Mouse (Mus musculus) heart, postnatal 0 days (tissue): Measurements from ENCODE around the gene Fam189a1. TPM values are rescaled to one million over a fixed set of nuclear protein-coding genes. Genes with fewer than 3 reads are reported as not detected.

Experiments used
- ATAC-seq: fragments of 200-750 bp; cut with Nextera tagmentation; 2 replicates; pipeline ENCODE4 v1.8.0; 2017; ENCODE audit warnings: low read depth, moderate number of reproducible peaks, moderate library complexity; ENCODE audit not compliant: insufficient read depth
- DNase-seq: peaks from one replicate; pipeline ENCODE4 v3.0.0-alpha.2; 2016; ENCODE audit warnings: low spot score
- H3K27ac ChIP-seq: fragments of 300-500 bp; sonication (generic); 2 replicates; pipeline ENCODE4 v1.5.1; 2014; ENCODE audit warnings: low read depth, mild to moderate bottlenecking
- H3K27me3 ChIP-seq: fragments of 300-500 bp; sonication (generic); 2 replicates; pipeline ENCODE4 v1.6.1; 2014; ENCODE audit warnings: low read length, mixed read lengths; ENCODE audit not compliant: control insufficient read depth, insufficient read depth
- H3K36me3 ChIP-seq: fragments of 300-500 bp; sonication (generic); replicated peaks from 2 replicates; pipeline ENCODE4 v1.6.1; 2014; ENCODE audit warnings: low read length, mixed read lengths; ENCODE audit not compliant: control insufficient read depth, insufficient read depth
- H3K4me1 ChIP-seq: fragments of 300-500 bp; sonication (generic); 2 replicates; pipeline ENCODE4 v1.6.1; 2014; ENCODE audit warnings: antibody characterized with exemption; ENCODE audit not compliant: control insufficient read depth, insufficient read depth
- H3K4me2 ChIP-seq: fragments of 300-500 bp; sonication (generic); 2 replicates; pipeline ENCODE4 v1.6.1; 2014; ENCODE audit warnings: low read depth, mild to moderate bottlenecking, low read length, moderate library complexity
- H3K4me3 ChIP-seq: fragments of 300-500 bp; sonication (generic); 2 replicates; pipeline ENCODE4 v1.5.1; 2014; ENCODE audit warnings: low read depth, low read length
- H3K9ac ChIP-seq: fragments of 300-500 bp; sonication (generic); replicated peaks from 2 replicates; pipeline ENCODE4 v1.6.1; 2014; ENCODE audit warnings: low read depth, low read length, mixed read lengths
- H3K9me3 ChIP-seq: fragments of 300-500 bp; sonication (generic); replicated peaks from 2 replicates; pipeline ENCODE4 v1.6.1; 2016; ENCODE audit warnings: low read length; ENCODE audit not compliant: control insufficient read depth
- CTCF ChIP-seq: IDR thresholded peaks from 2 replicates; pipeline ENCODE4 v1.5.1; 2016; ENCODE audit warnings: antibody characterized with exemption, control low read depth, low read depth
- EP300 ChIP-seq: IDR thresholded peaks from 2 replicates; pipeline ENCODE4 v1.6.1; 2016; ENCODE audit warnings: antibody characterized with exemption, low read depth
- WGBS: fragments of 180-500 bp; shearing (Covaris S2); extraction: QIAGEN DNeasy Blood & Tissue Kit; methylation state at CpG from one replicate; pipeline ENCODE4 v1.1.7; 2014; 5-methylcytosine and 5-hydroxymethylcytosine counted together
- polyA plus RNA-seq: library from polyadenylated mRNA; unstranded; fragments of >200 nt; fragmentation: Nextera tagmentation; extraction: Ambion mirVana; gene quantifications from 2 replicates; pipeline ENCODE4 v1.2.1, GENCODE M21; 2015
- total RNA-seq: library from RNA; depleted of rRNA; stranded (reverse); fragments of >200 nt; gene quantifications from 2 replicates; pipeline ENCODE4 v1.2.3, GENCODE M21; 2014; ENCODE audit warnings: low replicate concordance

Gene Fam189a1
- total and polyA plus RNA-seq, 2 experiments from 2014 or later: 0.11 to 0.42 TPM

DNA sequence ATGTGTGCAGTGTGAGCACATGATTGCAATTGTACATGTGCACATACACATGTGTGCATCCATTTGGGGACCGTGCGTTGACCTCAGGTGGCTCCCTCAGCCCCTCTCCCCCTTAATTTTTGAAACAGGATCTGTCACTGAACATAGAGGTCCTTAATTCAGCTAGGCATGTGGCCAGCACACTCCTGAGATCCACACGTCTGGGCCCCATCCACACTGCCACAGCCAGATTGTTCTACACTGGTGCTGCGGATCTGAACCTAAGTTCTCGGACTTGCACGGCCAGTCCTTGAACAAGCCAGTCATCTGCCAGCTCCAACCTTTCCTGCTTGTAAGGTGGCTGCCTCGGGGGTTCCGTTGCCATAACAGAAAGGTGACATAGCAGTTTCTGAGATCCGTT, 7.3 kb downstream of the Fam189a1 start:
- TF ChIP-seq CTCF: no peak
- TF ChIP-seq EP300: no peak
- no peak overlapping the region for H3K4me3 ChIP-seq
- WGBS: 76% methylated on average over 9 of the region's 9 CpGs
- H3K27me3 ChIP-seq: peaks cover 9% of the 10 kb centered on the region; the same call in 1 of the 2 replicates
- no peak for ATAC-seq
- DNase-seq: no peak
- no peak overlapping the region for H3K9ac ChIP-seq
- H3K36me3 ChIP-seq: no peaks in the 10 kb centered on the region
- H3K4me1 ChIP-seq: no peaks in the 10 kb centered on the region
- no peak overlapping the region for H3K27ac ChIP-seq
- no peak overlapping the region for H3K4me2 ChIP-seq
- H3K9me3 ChIP-seq: no peaks in the 10 kb centered on the region

GRCm38 (mm10) chr7:65144881-65145280, 11.5 kb downstream of the Fam189a1 start:
- no peaks in the 10 kb centered on the region for H3K36me3 ChIP-seq
- ATAC-seq (no peak), DNase-seq (no peak)
- no peaks in the 10 kb centered on the region for H3K27me3 ChIP-seq
- no peak overlapping the region for H3K9ac ChIP-seq
- WGBS: 53% methylated on average over 6 of the region's 6 CpGs
- H3K4me1 ChIP-seq: no peaks in the 10 kb centered on the region
- TF ChIP-seq CTCF (no peak), EP300 (no peak)
- H3K4me3 ChIP-seq: no peak overlapping the region
- no peaks in the 10 kb centered on the region for H3K9me3 ChIP-seq
- H3K4me2 ChIP-seq: no peak overlapping the region
- H3K27ac ChIP-seq: no peak overlapping the region

DNA sequence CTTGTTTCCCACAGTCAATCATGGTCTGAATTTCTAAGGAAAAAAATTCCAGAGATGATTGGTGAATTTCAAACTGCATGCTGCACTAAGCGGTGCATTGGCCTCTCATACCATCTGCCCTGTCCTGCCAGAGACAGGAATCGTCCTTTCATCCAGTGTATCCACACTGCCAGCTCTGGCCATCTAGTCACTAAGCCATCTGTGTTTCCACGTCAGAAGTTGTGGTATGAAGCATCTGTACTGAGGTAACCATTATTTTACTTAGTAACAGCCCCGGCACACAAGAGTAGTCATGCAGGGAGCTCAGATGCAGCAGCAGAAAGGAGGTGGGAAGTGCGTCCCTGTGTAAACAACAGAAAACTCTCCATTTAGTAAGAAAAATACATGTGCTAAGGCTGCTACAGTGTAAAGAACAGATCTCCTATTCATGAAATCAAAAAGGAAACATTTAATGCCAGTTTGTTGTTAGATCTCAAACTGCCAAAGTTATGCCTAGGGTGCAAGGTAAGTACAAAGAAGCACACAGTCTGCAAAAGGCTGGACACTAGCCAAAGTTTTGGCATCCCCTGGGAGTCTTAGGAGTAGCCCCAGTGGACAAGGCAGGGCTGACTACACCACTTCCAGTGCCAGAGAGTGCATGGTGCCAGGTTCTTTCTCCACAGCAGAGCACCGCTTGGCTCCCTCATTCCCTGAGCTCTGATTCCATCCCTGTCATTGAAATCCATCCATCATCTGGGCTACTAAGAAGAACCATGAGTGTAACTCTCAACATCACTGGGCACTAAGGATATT, 14.3 kb downstream of the Fam189a1 start:
- Histone ChIP-seq H3K36me3 (no peaks in the 10 kb centered on the region), H3K4me1 (no peaks in the 10 kb centered on the region), H3K27ac (no peak overlapping the region), H3K4me2 (no peak overlapping the region), H3K27me3 (no peaks in the 10 kb centered on the region), H3K9me3 (no peaks in the 10 kb centered on the region), H3K4me3 (no peak overlapping the region), H3K9ac (no peak overlapping the region)
- WGBS: 63% methylated on average over 6 of the region's 6 CpGs
- DNase-seq: no peak
- no peak for ATAC-seq
- TF ChIP-seq CTCF (no peak), EP300 (no peak)

- no peaks in the 10 kb centered on the region for H3K4me1 ChIP-seq
- no peak overlapping the region for H3K4me2 ChIP-seq
- H3K27ac ChIP-seq: no peak overlapping the region
- no peak overlapping the region for H3K9ac ChIP-seq
- DNase-seq (no peak), ATAC-seq (no peak)
- no peaks in the 10 kb centered on the region for H3K27me3 ChIP-seq
- WGBS: 72% methylated on average over 5 of the region's 5 CpGs
- no peak overlapping the region for H3K4me3 ChIP-seq
- TF ChIP-seq EP300 (no peak), CTCF (no peak)
- H3K36me3 ChIP-seq: no peaks in the 10 kb centered on the region
- H3K9me3 ChIP-seq: no peaks in the 10 kb centered on the region
These were observed 15.5 kb downstream of the Fam189a1 start for GRCm38 (mm10) chr7:65140832-65141231.

DNA sequence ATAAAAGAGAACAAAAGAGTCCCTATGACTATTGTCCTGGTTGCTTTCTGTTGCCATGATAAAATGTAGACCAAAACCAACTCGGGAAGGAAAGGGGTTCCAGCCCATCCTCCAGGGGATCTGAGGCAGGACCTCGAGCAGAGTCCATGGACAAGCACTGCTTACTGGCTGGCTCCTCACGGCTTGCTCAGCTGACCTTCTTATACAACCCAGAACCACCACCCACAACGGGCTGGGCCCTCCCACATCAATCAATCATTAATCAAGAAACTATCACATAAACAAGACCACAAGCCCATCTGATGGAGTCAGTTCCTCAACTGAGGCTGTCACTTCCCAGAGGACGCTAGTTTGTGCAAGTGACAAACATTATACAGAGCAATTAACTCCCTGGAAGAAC, 16.3 kb downstream of the Fam189a1 start:
- Histone ChIP-seq H3K9me3 (no peaks in the 10 kb centered on the region), H3K4me2 (no peak overlapping the region), H3K4me3 (no peak overlapping the region), H3K4me1 (no peaks in the 10 kb centered on the region), H3K27ac (no peak overlapping the region), H3K36me3 (no peaks in the 10 kb centered on the region), H3K27me3 (no peaks in the 10 kb centered on the region), H3K9ac (no peak overlapping the region)
- ATAC-seq: no peak
- WGBS: 66% methylated on average over 5 of the region's 5 CpGs
- TF ChIP-seq CTCF (no peak), EP300 (no peak)
- no peak for DNase-seq

- Histone ChIP-seq H3K36me3 (no peaks in the 10 kb centered on the region), H3K27me3 (no peaks in the 10 kb centered on the region), H3K9me3 (no peaks in the 10 kb centered on the region), H3K4me3 (no peak overlapping the region), H3K9ac (no peak overlapping the region), H3K4me1 (no peaks in the 10 kb centered on the region), H3K4me2 (no peak overlapping the region), H3K27ac (no peak overlapping the region)
- DNase-seq: no peak
- no peak for ATAC-seq
- WGBS: 74% methylated on average over 3 of the region's 3 CpGs
- TF ChIP-seq CTCF (no peak), EP300 (no peak)
These were observed 32.6 kb downstream of the Fam189a1 start for GRCm38 (mm10) chr7:65123766-65124165.
